Mouse (Mus musculus): Measurements from ENCODE around the gene Inpp5k. TPM values are rescaled to one million over a fixed set of nuclear protein-coding genes. Genes with fewer than 3 reads are reported as not detected.
"Not testable (repeated sequence)": the region's sequence is repeated elsewhere in the genome, so short reads cannot be mapped to it uniquely, and the experiment has no call there.

Gene Inpp5k
- polyA plus RNA-seq, 1 experiment from 2014 or later, result 59.3 TPM

DNA sequence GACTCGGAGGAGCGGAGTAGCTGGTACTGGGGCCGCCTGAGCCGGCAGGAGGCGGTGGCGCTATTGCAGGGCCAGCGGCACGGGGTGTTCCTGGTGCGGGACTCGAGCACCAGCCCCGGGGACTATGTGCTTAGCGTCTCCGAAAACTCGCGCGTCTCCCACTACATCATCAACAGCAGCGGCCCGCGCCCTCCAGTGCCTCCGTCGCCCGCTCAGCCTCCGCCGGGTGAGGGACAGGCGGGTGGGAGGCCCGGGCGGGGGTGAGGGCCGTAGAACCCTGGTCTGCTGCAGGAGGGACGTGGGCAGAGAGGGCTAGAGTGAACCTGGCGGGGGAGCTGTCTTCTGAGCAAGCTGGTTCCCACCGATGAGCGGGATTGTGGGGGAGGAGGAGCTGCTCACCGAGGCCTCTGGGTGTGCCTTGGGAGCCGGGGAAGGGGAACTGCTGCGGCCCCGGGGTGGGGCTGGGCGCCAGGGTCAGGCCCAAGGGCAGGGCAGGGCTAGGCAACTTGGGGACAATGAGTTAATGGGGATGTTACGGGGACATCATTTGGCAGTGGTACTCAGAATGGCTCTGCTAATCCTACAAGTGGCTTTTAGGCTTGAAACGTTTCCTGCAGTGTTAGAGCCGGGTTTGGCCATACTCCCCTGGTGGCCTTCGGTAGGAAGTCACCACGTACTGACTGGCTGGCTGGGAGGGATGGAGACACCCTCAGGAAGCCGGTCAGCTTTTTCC, 48.8 kb downstream of the Inpp5k start:
- WGBS, result under 1% methylated on average over 42 of the region's 43 CpGs
- H3K27me3 ChIP-seq (replicated peaks; ENCODE audit: control insufficient read depth, insufficient read depth, low read length), result no peaks in the 10 kb centered on the region
- H3K4me3 ChIP-seq (replicated peaks; ENCODE audit: low read length), result peak overlapping the region; percentile 98
- H3K36me3 ChIP-seq (ENCODE audit: control insufficient read depth, insufficient read depth), result no peaks in the 10 kb centered on the region; the same call in 1 of the 2 replicates
- H3K4me2 ChIP-seq (ENCODE audit: low read length), result peak overlapping the region; percentile 85
- peak overlapping the region; percentile 91 for H3K27ac ChIP-seq (ENCODE audit: low read length)
- peak; percentile 84 for ATAC-seq
- peaks cover 13% of the 10 kb centered on the region for H3K4me1 ChIP-seq (replicated peaks; ENCODE audit: control insufficient read depth, insufficient read depth, low read length)
- peak overlapping the region; percentile 95 for H3K9ac ChIP-seq (replicated peaks; ENCODE audit: low read depth, low read length)
- H3K9me3 ChIP-seq (ENCODE audit: control insufficient read depth, low read length), result no peaks in the 10 kb centered on the region

- Histone ChIP-seq H3K27me3 (replicated peaks; ENCODE audit: control insufficient read depth, insufficient read depth, low read length) (no peaks in the 10 kb centered on the region), H3K9me3 (ENCODE audit: control insufficient read depth, low read length) (no peaks in the 10 kb centered on the region), H3K4me3 (replicated peaks; ENCODE audit: low read length) (no peak overlapping the region), H3K4me1 (replicated peaks; ENCODE audit: control insufficient read depth, insufficient read depth, low read length) (peaks cover 13% of the 10 kb centered on the region), H3K9ac (replicated peaks; ENCODE audit: low read depth, low read length) (no peak overlapping the region), H3K27ac (ENCODE audit: low read length) (no peak overlapping the region), H3K36me3 (ENCODE audit: control insufficient read depth, insufficient read depth) (no peaks in the 10 kb centered on the region; the same call in 1 of the 2 replicates), H3K4me2 (ENCODE audit: low read length) (no peak overlapping the region)
- WGBS, result 96% methylated on average over 5 of the region's 5 CpGs
- ATAC-seq, result no peak
These were observed 53.7 kb downstream of the Inpp5k start for GRCm38 (mm10) chr11:75684462-75684861.

GRCm38 (mm10) chr11:75684956-75685355, 54.2 kb downstream of the Inpp5k start:
- no peak for ATAC-seq
- Histone ChIP-seq H3K36me3 (ENCODE audit: control insufficient read depth, insufficient read depth) (no peaks in the 10 kb centered on the region; the same call in 1 of the 2 replicates), H3K9ac (replicated peaks; ENCODE audit: low read depth, low read length) (no peak overlapping the region), H3K4me3 (replicated peaks; ENCODE audit: low read length) (no peak overlapping the region), H3K9me3 (ENCODE audit: control insufficient read depth, low read length) (no peaks in the 10 kb centered on the region), H3K4me2 (ENCODE audit: low read length) (no peak overlapping the region), H3K27ac (ENCODE audit: low read length) (no peak overlapping the region), H3K4me1 (replicated peaks; ENCODE audit: control insufficient read depth, insufficient read depth, low read length) (peaks cover 12% of the 10 kb centered on the region), H3K27me3 (replicated peaks; ENCODE audit: control insufficient read depth, insufficient read depth, low read length) (no peaks in the 10 kb centered on the region)
- WGBS, result 85% methylated on average over 2 of the region's 2 CpGs

DNA sequence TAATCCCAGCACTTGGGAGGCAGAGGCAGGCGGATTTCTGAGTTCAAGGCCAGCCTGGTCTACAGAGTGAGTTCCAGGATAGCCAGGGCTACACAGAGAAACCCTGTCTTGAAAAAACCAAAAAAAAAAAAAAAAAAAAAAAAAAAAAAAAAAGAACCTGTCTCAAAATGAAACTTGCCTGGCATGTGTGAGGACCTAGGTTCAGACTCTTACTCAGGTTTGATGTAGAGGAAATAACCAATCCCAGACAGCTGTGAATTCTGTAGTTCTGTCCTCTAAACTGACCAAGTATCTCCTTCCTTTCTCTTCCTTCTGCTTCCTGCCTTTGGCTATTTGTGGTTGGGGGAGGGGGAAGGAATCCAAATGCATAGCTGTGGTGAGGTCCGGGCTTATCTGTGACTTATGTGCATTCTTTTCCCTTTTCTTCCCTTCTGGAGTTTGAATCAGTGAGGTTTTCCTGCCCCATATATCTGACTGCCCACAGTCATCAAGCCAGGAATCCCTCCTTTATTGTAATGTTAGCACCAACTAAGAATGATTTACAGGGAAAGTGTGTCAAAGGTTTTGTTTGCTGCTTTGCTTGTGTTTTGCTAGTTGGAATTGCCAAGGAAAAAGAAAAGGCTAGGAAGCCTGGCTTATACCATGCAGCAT, 56.7 kb downstream of the Inpp5k start:
- H3K9ac ChIP-seq (replicated peaks; ENCODE audit: low read depth, low read length), result no peak overlapping the region
- H3K4me3 ChIP-seq (replicated peaks; ENCODE audit: low read length), result no peak overlapping the region
- WGBS, result 77% methylated on average over 2 of the region's 2 CpGs
- H3K4me2 ChIP-seq (ENCODE audit: low read length), result no peak overlapping the region
- no peaks in the 10 kb centered on the region for H3K27me3 ChIP-seq (replicated peaks; ENCODE audit: control insufficient read depth, insufficient read depth, low read length)
- H3K4me1 ChIP-seq (replicated peaks; ENCODE audit: control insufficient read depth, insufficient read depth, low read length), result no peaks in the 10 kb centered on the region
- H3K27ac ChIP-seq (ENCODE audit: low read length), result no peak overlapping the region
- H3K9me3 ChIP-seq (ENCODE audit: control insufficient read depth, low read length), result no peaks in the 10 kb centered on the region
- peaks cover 5% of the 10 kb centered on the region; the same call in 1 of the 2 replicates for H3K36me3 ChIP-seq (ENCODE audit: control insufficient read depth, insufficient read depth)
- ATAC-seq, result no peak

DNA sequence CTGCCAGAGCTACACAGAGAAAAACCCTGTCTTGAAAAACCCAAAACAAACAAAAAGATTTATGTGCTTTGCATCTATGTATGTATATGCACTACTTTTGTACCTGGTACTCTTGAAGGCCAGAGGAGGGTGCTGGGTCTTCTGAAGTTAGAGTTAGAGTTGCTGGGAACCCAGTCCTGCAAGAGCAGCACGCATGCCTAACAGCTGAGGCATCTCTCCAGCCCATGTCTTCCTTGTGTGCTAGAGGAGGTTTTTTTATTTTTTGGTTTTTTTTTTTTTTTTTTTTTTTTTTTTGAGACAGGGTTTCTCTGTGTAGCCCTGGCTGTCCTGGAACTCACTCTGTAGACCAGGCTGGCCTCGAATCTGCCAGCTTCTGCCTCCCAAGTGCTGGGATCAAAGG, 57.3 kb downstream of the Inpp5k start:
- no peak for ATAC-seq
- Histone ChIP-seq H3K9ac (replicated peaks; ENCODE audit: low read depth, low read length) (no peak overlapping the region), H3K4me3 (replicated peaks; ENCODE audit: low read length) (no peak overlapping the region), H3K36me3 (ENCODE audit: control insufficient read depth, insufficient read depth) (peaks cover 7% of the 10 kb centered on the region), H3K27ac (ENCODE audit: low read length) (no peak overlapping the region), H3K4me2 (ENCODE audit: low read length) (no peak overlapping the region), H3K27me3 (replicated peaks; ENCODE audit: control insufficient read depth, insufficient read depth, low read length) (no peaks in the 10 kb centered on the region), H3K9me3 (ENCODE audit: control insufficient read depth, low read length) (no peaks in the 10 kb centered on the region), H3K4me1 (replicated peaks; ENCODE audit: control insufficient read depth, insufficient read depth, low read length) (no peaks in the 10 kb centered on the region)
- WGBS, result 96% methylated on average over 2 of the region's 2 CpGs

GRCm38 (mm10) chr11:75689977-75690376, 59.2 kb downstream of the Inpp5k start:
- Histone ChIP-seq H3K27ac (ENCODE audit: low read length) (no peak overlapping the region), H3K36me3 (ENCODE audit: control insufficient read depth, insufficient read depth) (peaks cover 14% of the 10 kb centered on the region), H3K4me1 (replicated peaks; ENCODE audit: control insufficient read depth, insufficient read depth, low read length) (no peaks in the 10 kb centered on the region), H3K27me3 (replicated peaks; ENCODE audit: control insufficient read depth, insufficient read depth, low read length) (no peaks in the 10 kb centered on the region), H3K9me3 (ENCODE audit: control insufficient read depth, low read length) (no peaks in the 10 kb centered on the region), H3K9ac (replicated peaks; ENCODE audit: low read depth, low read length) (no peak overlapping the region), H3K4me3 (replicated peaks; ENCODE audit: low read length) (no peak overlapping the region), H3K4me2 (ENCODE audit: low read length) (no peak overlapping the region)
- WGBS, result 88% methylated on average over 1 of the region's 1 CpGs
- no peak for ATAC-seq

GRCm38 (mm10) chr11:75691047-75691446, 60.3 kb downstream of the Inpp5k start:
- H3K4me2 ChIP-seq (ENCODE audit: low read length), result no peak overlapping the region

DNA sequence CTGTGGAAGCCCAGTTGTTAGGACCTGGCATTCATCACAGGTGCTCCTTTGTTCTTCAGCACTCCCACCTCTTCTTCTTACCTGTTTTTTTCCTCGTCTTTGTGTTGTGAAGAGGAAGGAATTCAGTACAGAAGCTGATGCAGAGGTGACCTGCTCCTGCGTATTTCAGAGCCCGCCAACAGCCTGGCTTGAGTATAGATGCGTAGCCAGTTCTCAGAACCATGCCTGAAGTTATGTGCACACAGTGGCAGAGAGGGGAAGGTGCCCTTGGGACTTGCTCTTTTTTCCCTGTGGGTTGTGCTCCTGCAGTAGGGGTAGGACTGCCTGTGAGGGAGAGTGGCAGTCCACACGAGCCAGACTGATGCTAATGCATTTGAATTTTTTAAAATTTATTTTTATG, 62.8 kb downstream of the Inpp5k start:
- Histone ChIP-seq H3K27me3 (replicated peaks; ENCODE audit: control insufficient read depth, insufficient read depth, low read length) (no peaks in the 10 kb centered on the region), H3K4me3 (replicated peaks; ENCODE audit: low read length) (no peak overlapping the region), H3K27ac (ENCODE audit: low read length) (no peak overlapping the region), H3K9me3 (ENCODE audit: control insufficient read depth, low read length) (no peaks in the 10 kb centered on the region), H3K36me3 (ENCODE audit: control insufficient read depth, insufficient read depth) (peaks cover 28% of the 10 kb centered on the region), H3K4me1 (replicated peaks; ENCODE audit: control insufficient read depth, insufficient read depth, low read length) (no peaks in the 10 kb centered on the region), H3K9ac (replicated peaks; ENCODE audit: low read depth, low read length) (no peak overlapping the region), H3K4me2 (ENCODE audit: low read length) (no peak overlapping the region)
- WGBS, result 97% methylated on average over 5 of the region's 5 CpGs
- ATAC-seq, result no peak

More at GRCm38 (mm10) chr11:75691047-75691446, 60.3 kb downstream of the Inpp5k start:
- Histone ChIP-seq H3K4me3 (replicated peaks; ENCODE audit: low read length) (no peak overlapping the region), H3K36me3 (ENCODE audit: control insufficient read depth, insufficient read depth) (peaks cover 14% of the 10 kb centered on the region), H3K27me3 (replicated peaks; ENCODE audit: control insufficient read depth, insufficient read depth, low read length) (no peaks in the 10 kb centered on the region), H3K27ac (ENCODE audit: low read length) (no peak overlapping the region), H3K9ac (replicated peaks; ENCODE audit: low read depth, low read length) (no peak overlapping the region), H3K4me1 (replicated peaks; ENCODE audit: control insufficient read depth, insufficient read depth, low read length) (no peaks in the 10 kb centered on the region), H3K9me3 (ENCODE audit: control insufficient read depth, low read length) (no peaks in the 10 kb centered on the region)
- no peak for ATAC-seq

GRCm38 (mm10) chr11:75697464-75697863, 66.7 kb downstream of the Inpp5k start:
- H3K27me3 ChIP-seq (replicated peaks; ENCODE audit: control insufficient read depth, insufficient read depth, low read length); H3K9ac ChIP-seq (replicated peaks; ENCODE audit: low read depth, low read length); H3K4me3 ChIP-seq (replicated peaks; ENCODE audit: low read length); H3K27ac ChIP-seq (ENCODE audit: low read length); H3K9me3 ChIP-seq (ENCODE audit: control insufficient read depth, low read length); H3K4me1 ChIP-seq (replicated peaks; ENCODE audit: control insufficient read depth, insufficient read depth, low read length); ATAC-seq; H3K4me2 ChIP-seq (ENCODE audit: low read length): not testable (repeated sequence)
- H3K36me3 ChIP-seq (ENCODE audit: control insufficient read depth, insufficient read depth), result peaks cover 23% of the 10 kb centered on the region
- WGBS, result 96% methylated on average over 3 of the region's 3 CpGs
